Mouse (Mus musculus): Measurements from ENCODE around the gene Gas2l1. TPM values are rescaled to one million over a fixed set of nuclear protein-coding genes. Genes with fewer than 3 reads are reported as not detected.

The Gas2l1 gene
- polyA plus RNA-seq, 1 experiment from 2014 or later, result 12.0 TPM

GRCm38 (mm10) chr11:5042645-5043381, 22.3 kb downstream of the Gas2l1 start:
- no peak for DNase-seq (ENCODE audit: low spot score)

- no peak for DNase-seq (ENCODE audit: low spot score)
These were observed 23.9 kb downstream of the Gas2l1 start for GRCm38 (mm10) chr11:5041144-5041780.

- no peak for DNase-seq (ENCODE audit: low spot score)
These were observed 24.5 kb downstream of the Gas2l1 start for GRCm38 (mm10) chr11:5040585-5040984.

GRCm38 (mm10) chr11:5037146-5037854, 27.8 kb downstream of the Gas2l1 start:
- DNase-seq (ENCODE audit: low spot score), result no peak

- no peak for DNase-seq (ENCODE audit: low spot score)
These were observed 29.7 kb downstream of the Gas2l1 start for GRCm38 (mm10) chr11:5035421-5035820.

- DNase-seq (ENCODE audit: low spot score), result no peak
These were observed 32.0 kb downstream of the Gas2l1 start for GRCm38 (mm10) chr11:5033136-5033535.

GRCm38 (mm10) chr11:5032706-5033105, 32.4 kb downstream of the Gas2l1 start:
- DNase-seq (ENCODE audit: low spot score), result no peak

- DNase-seq (ENCODE audit: low spot score), result no peak
These were observed 36.9 kb downstream of the Gas2l1 start for GRCm38 (mm10) chr11:5028228-5028627.

- no peak for DNase-seq (ENCODE audit: low spot score)
These were observed 40.0 kb downstream of the Gas2l1 start for GRCm38 (mm10) chr11:5025108-5025507.

- no peak for DNase-seq (ENCODE audit: low spot score)
These were observed 47.6 kb downstream of the Gas2l1 start for GRCm38 (mm10) chr11:5017506-5017905.

GRCm38 (mm10) chr11:5016286-5016685, 48.8 kb downstream of the Gas2l1 start:
- no peak for DNase-seq (ENCODE audit: low spot score)

- peak; percentile 36 for DNase-seq (ENCODE audit: low spot score)
These were observed 49.4 kb downstream of the Gas2l1 start for GRCm38 (mm10) chr11:5015720-5016119.

GRCm38 (mm10) chr11:5012213-5012715, 52.9 kb downstream of the Gas2l1 start:
- DNase-seq (ENCODE audit: low spot score), result no peak

GRCm38 (mm10) chr11:5011480-5011879, 53.6 kb downstream of the Gas2l1 start:
- DNase-seq (ENCODE audit: low spot score), result no peak

GRCm38 (mm10) chr11:5010205-5010604, 54.9 kb downstream of the Gas2l1 start:
- DNase-seq (ENCODE audit: low spot score), result no peak

- DNase-seq (ENCODE audit: low spot score), result no peak
These were observed 55.6 kb downstream of the Gas2l1 start for GRCm38 (mm10) chr11:5009354-5010074.

- DNase-seq (ENCODE audit: low spot score), result no peak
These were observed 56.3 kb downstream of the Gas2l1 start for GRCm38 (mm10) chr11:5008867-5009266.

GRCm38 (mm10) chr11:5007186-5007585, 57.9 kb downstream of the Gas2l1 start:
- no peak for DNase-seq (ENCODE audit: low spot score)

GRCm38 (mm10) chr11:5005528-5005927, 59.6 kb downstream of the Gas2l1 start:
- DNase-seq (ENCODE audit: low spot score), result no peak

All from thymus, postnatal 0 days (tissue).